Mouse (Mus musculus): ENCODE data around the gene Ankle1. TPM values are rescaled to one million over a fixed set of nuclear protein-coding genes. Genes with fewer than 3 reads are reported as not detected.

Ankle1 gene
- polyA plus RNA-seq (2012; ENCODE audit: low replicate concordance): 4.4 and 11.0 TPM in 2 replicates

GRCm38 (mm10) chr8:71405401-71406098, at the start of gene Ankle1:
TSS of gene Ankle1 (plus strand) at chr8:71406010.

GRCm38 (mm10) chr8:71366771-71367528, 38.9 kb upstream of the Ankle1 start, which contains the start of gene Use1:
TSS of gene Use1 (plus strand) at chr8:71366848.

GRCm38 (mm10) chr8:71371236-71371848, 34.5 kb upstream of the Ankle1 start, which contains the start of gene Ocel1:
TSS of gene Ocel1 (plus strand) at chr8:71371298.

GRCm38 (mm10) chr8:71381421-71381970, 24.3 kb upstream of the Ankle1 start, which contains the start of gene Nr2f6:
TSS of gene Nr2f6 (minus strand) at chr8:71381960.

GRCm38 (mm10) chr8:71395629-71396028, 10.2 kb upstream of the Ankle1 start, which contains the start of gene Ushbp1:
TSS of gene Ushbp1 (minus strand) at chr8:71395802.

GRCm38 (mm10) chr8:71396639-71397305, 9.0 kb upstream of the Ankle1 start, which contains the start of gene Babam1:
TSS of gene Babam1 (plus strand) at chr8:71396861.

Other genes starting within 250 kb of the Ankle1 start
- gene Myo9b, start 133.3 kb upstream of the Ankle1 start, polyA plus RNA-seq (2012; ENCODE audit: low replicate concordance): 99.7 and 179 TPM in 2 replicates
- 8.3 and 12.3 TPM in 2 replicates for gene Haus8, start 133.1 kb upstream of the Ankle1 start, polyA plus RNA-seq (2012; ENCODE audit: low replicate concordance)
- 230 and 318 TPM in 2 replicates for gene Use1, start 39.2 kb upstream of the Ankle1 start, polyA plus RNA-seq (2012; ENCODE audit: low replicate concordance)
- gene Ocel1, start 34.7 kb upstream of the Ankle1 start, polyA plus RNA-seq (2012; ENCODE audit: low replicate concordance): 49.5 and 128 TPM in 2 replicates
- 47.0 and 71.0 TPM in 2 replicates for gene Nr2f6, start 24.1 kb upstream of the Ankle1 start, polyA plus RNA-seq (2012; ENCODE audit: low replicate concordance)
- 0.64 and 1.2 TPM in 2 replicates for gene Ushbp1, start 10.2 kb upstream of the Ankle1 start, polyA plus RNA-seq (2012; ENCODE audit: low replicate concordance)
- 86.4 and 115 TPM in 2 replicates for gene Babam1, start 9.1 kb upstream of the Ankle1 start, polyA plus RNA-seq (2012; ENCODE audit: low replicate concordance)
- 63.5 and 128 TPM in 2 replicates for gene Abhd8, start 57.6 kb downstream of the Ankle1 start, polyA plus RNA-seq (2012; ENCODE audit: low replicate concordance)
- 62.6 and 70.7 TPM in 2 replicates for gene Mrpl34, start 58.9 kb downstream of the Ankle1 start, polyA plus RNA-seq (2012; ENCODE audit: low replicate concordance)
- 230 and 542 TPM in 2 replicates for gene Dda1, start 63.2 kb downstream of the Ankle1 start, polyA plus RNA-seq (2012; ENCODE audit: low replicate concordance)
- 8.3 and 23.9 TPM in 2 replicates for gene Ano8, start 80.0 kb downstream of the Ankle1 start, polyA plus RNA-seq (2012; ENCODE audit: low replicate concordance)
- 21.2 and 52.5 TPM in 2 replicates for gene Gtpbp3, start 82.1 kb downstream of the Ankle1 start, polyA plus RNA-seq (2012; ENCODE audit: low replicate concordance)
- 7.0 and 42.5 TPM in 2 replicates for gene Plvap, start 105.7 kb downstream of the Ankle1 start, polyA plus RNA-seq (2012; ENCODE audit: low replicate concordance)
- gene Ccdc194, start 119.7 kb downstream of the Ankle1 start, polyA plus RNA-seq (2012; ENCODE audit: low replicate concordance): 0.10 TPM in 1 of 2 replicates, not detected in the other
- 136 and 509 TPM in 2 replicates for gene Bst2, start 131.4 kb downstream of the Ankle1 start, polyA plus RNA-seq (2012; ENCODE audit: low replicate concordance)
- 126 and 231 TPM in 2 replicates for gene Mvb12a, start 136.9 kb downstream of the Ankle1 start, polyA plus RNA-seq (2012; ENCODE audit: low replicate concordance)
- gene Tmem221, start 152.9 kb downstream of the Ankle1 start, polyA plus RNA-seq (2012; ENCODE audit: low replicate concordance): 0.84 and 2.7 TPM in 2 replicates
- 0.04 TPM in 1 of 2 replicates, not detected in the other for gene Nxnl1, start 160.6 kb downstream of the Ankle1 start, polyA plus RNA-seq (2012; ENCODE audit: low replicate concordance)
- gene Slc27a1, start 162.9 kb downstream of the Ankle1 start, polyA plus RNA-seq (2012; ENCODE audit: low replicate concordance): 14.2 and 19.8 TPM in 2 replicates
- 279 and 289 TPM in 2 replicates for gene Pgls, start 186.2 kb downstream of the Ankle1 start, polyA plus RNA-seq (2012; ENCODE audit: low replicate concordance)
- gene Fam129c, start 191.6 kb downstream of the Ankle1 start, polyA plus RNA-seq (2012; ENCODE audit: low replicate concordance): 109 and 215 TPM in 2 replicates
- gene Colgalt1, start 205.0 kb downstream of the Ankle1 start, polyA plus RNA-seq (2012; ENCODE audit: low replicate concordance): 60.9 and 103 TPM in 2 replicates

All from hematopoietic multipotent progenitor cell, adult 10-12 weeks (in vitro differentiated cells).